Mouse (Mus musculus): ENCODE results near the gene Gpr61. TPM values are rescaled to one million over a fixed set of nuclear protein-coding genes. Genes with fewer than 3 reads are reported as not detected.

The Gpr61 gene
- total RNA-seq, 2 experiments from 2014 or later: 15.2 to 18.6 TPM

- DNase-seq (ENCODE audit: extremely low spot score in 1 of 2, low spot score in 1 of 2): no peak
Measured at GRCm38 (mm10) chr3:108178756-108179715, 24.4 kb upstream of the Gpr61 start.

DNA sequence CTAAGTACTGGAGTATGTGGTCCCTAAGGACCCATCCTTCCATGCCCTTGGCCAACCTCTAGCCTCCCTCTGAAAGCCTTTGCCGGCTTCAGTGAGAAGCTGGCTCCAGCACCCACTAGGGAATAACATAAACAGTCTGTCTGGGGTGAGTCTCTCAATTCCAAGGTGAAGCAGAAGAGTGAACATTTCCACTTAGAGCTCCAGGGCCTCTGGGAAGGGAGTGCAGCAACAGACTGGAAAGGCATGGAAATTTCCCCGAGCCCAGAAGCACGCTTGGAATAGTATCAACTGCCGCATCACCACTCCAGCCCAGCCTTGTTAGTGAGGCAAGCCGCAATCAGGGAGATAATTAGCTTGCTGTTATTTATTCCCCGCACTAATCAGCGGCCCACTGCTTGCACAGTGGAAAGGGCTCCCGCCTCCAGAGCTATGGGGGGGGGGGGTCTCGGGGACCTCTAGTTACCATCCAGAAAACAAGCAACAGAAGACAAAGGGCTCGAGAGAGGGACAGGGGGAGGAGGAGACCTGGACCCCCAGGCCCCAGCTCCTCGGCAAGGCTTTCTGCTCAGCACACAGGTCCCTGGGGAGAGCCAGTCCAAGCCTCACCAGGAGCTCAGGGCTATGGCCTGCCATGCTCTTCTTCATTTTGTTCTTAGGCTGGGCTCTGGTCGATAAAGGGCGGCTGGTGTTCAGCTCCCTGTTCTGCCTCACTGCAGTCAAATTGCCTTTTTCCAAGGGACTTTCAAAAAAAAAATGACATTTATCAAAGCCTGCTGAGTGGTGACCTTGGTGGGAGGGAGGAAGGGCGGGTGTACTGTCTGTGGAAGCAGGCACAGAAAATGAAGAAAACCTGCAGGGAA is 20.2 kb upstream of the Gpr61 start:
- DNase-seq (ENCODE audit: extremely low spot score in 1 of 2, low spot score in 1 of 2): peak; percentile 51 to 68

GRCm38 (mm10) chr3:108169199-108169598 is 14.5 kb upstream of the Gpr61 start:
- no peak for DNase-seq (ENCODE audit: extremely low spot score in 1 of 2, low spot score in 1 of 2)

- peak in 1 of 2 experiments; percentile 6 for DNase-seq (ENCODE audit: extremely low spot score in 1 of 2, low spot score in 1 of 2)
Measured at GRCm38 (mm10) chr3:108167499-108167898, 12.8 kb upstream of the Gpr61 start.

- DNase-seq (ENCODE audit: extremely low spot score in 1 of 2, low spot score in 1 of 2): peak; percentile 21 to 34
Measured at GRCm38 (mm10) chr3:108166486-108167211, 12.0 kb upstream of the Gpr61 start.

GRCm38 (mm10) chr3:108165532-108166315 is 11.0 kb upstream of the Gpr61 start:
- peak in 1 of 2 experiments; percentile 16 for DNase-seq (ENCODE audit: extremely low spot score in 1 of 2, low spot score in 1 of 2)

- peak; percentile 78 to 87 for DNase-seq (ENCODE audit: extremely low spot score in 1 of 2, low spot score in 1 of 2)
Measured at GRCm38 (mm10) chr3:108164807-108165206, 10.1 kb upstream of the Gpr61 start.

- DNase-seq (ENCODE audit: extremely low spot score in 1 of 2, low spot score in 1 of 2): no peak
Measured at GRCm38 (mm10) chr3:108164091-108164490, 9.4 kb upstream of the Gpr61 start.

DNA sequence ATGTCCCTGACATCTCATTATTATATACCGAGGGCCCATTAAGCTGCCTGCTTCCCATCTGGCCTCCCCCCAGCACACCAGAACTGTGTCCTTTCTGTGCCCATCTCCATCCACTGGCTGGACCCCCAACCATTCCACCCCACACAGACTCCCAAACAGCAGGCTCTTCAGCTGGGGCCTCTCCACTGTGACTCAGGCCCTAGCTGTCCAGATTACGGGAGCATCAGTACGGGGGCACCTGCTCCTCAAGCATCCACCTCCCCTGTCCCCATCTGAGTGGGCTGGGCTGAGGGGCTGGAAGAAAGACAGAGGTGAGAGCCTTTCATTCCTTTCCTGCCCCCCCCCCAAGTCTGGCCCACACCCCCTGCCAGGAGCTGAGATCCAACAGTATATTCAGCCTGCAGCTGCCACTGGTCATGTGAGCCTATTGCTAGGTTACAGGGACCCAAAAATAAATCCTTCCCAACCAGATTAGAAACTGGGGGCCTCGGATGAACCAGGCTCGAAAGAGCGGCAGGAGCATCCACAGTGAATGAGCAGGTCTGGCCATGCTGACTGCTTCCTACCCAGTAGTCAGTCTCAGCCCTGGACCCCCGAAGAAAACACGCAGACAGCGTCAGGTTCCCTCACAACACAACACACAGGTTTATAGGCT is 3.8 kb upstream of the Gpr61 start:
- DNase-seq (ENCODE audit: extremely low spot score in 1 of 2, low spot score in 1 of 2): peak; percentile 28 to 46

DNA sequence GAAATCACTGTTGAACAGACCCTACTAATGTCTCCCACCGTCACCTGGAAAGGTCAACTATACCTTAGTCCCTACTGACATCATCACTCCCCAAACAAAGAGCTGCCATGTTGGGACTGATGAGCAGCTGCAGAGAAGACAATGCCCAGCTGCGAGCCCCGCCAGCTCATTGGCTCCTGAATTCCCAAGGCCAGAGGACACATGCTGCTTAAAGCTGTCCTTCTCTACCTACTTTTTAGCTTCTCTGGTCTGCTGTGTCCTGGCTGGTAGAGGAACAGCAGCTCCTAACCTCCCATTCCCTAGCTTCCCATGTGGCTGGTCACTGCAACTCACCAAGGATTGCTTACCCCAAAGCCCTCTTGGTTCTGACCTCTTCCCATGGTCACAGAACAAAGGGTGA is 2.4 kb downstream of the Gpr61 start:
- DNase-seq (ENCODE audit: extremely low spot score in 1 of 2, low spot score in 1 of 2): no peak

GRCm38 (mm10) chr3:108147386-108148235 is 7.1 kb downstream of the Gpr61 start:
- DNase-seq (ENCODE audit: extremely low spot score in 1 of 2, low spot score in 1 of 2): peak; percentile 67 to 91

GRCm38 (mm10) chr3:108146671-108147070 is 8.0 kb downstream of the Gpr61 start:
- DNase-seq (ENCODE audit: extremely low spot score in 1 of 2, low spot score in 1 of 2): no peak

- peak; percentile 82 to 90 for DNase-seq (ENCODE audit: extremely low spot score in 1 of 2, low spot score in 1 of 2)
Measured at GRCm38 (mm10) chr3:108145534-108146445, 8.9 kb downstream of the Gpr61 start, which contains the start of gene Gnai3. Gnai3 (minus strand) TSS chr3:108146146.

GRCm38 (mm10) chr3:108140786-108141185 is 13.9 kb downstream of the Gpr61 start:
- no peak for DNase-seq (ENCODE audit: extremely low spot score in 1 of 2, low spot score in 1 of 2)

DNA sequence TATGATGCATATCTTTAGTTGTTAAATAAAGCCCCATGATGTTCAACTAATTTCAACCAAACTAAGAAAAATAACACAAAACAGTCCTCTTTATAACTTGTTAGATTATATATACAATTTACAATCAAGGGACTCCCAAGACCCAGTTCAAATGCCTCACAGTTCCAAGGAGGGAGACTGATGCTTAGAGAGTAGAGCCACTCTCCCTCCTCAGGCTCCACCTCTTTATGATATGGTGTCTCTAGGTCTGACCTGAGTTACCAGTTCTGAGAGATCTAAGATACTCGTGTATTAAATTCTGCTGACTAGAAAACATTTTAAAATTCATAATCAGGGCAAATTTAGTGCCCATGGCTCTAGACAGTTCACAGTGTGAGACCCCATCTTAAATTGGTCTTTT is 15.6 kb downstream of the Gpr61 start:
- no peak for DNase-seq (ENCODE audit: extremely low spot score in 1 of 2, low spot score in 1 of 2)

- DNase-seq (ENCODE audit: extremely low spot score in 1 of 2, low spot score in 1 of 2): no peak
Measured at GRCm38 (mm10) chr3:108134701-108135100, 20.0 kb downstream of the Gpr61 start.

- DNase-seq (ENCODE audit: extremely low spot score in 1 of 2, low spot score in 1 of 2): no peak
Measured at GRCm38 (mm10) chr3:108132484-108132883, 22.2 kb downstream of the Gpr61 start.

All from layer of hippocampus, postnatal 25 days (tissue).